Mouse (Mus musculus) bone marrow macrophage, adult 2 months (primary cell): ENCODE data around the gene Slc6a17.

Experiments
- CTCF ChIP-seq: IDR thresholded peaks from 2 replicates; pipeline ENCODE4 v1.5.1; 2012; ENCODE audit warnings: low read depth, mild to moderate bottlenecking, low read length, moderate library complexity
- POLR2A ChIP-seq: IDR thresholded peaks from 2 replicates; pipeline ENCODE4 v1.6.1; 2012; ENCODE audit warnings: mild to moderate bottlenecking, low read depth, low read length, borderline replicate concordance

GRCm38 (mm10) chr3:107562591-107562990, 44.8 kb upstream of the Slc6a17 start:
- TF ChIP-seq POLR2A (no peak), CTCF (no peak)
